Mouse (Mus musculus): ENCODE results near the gene Crtc3.

DNA sequence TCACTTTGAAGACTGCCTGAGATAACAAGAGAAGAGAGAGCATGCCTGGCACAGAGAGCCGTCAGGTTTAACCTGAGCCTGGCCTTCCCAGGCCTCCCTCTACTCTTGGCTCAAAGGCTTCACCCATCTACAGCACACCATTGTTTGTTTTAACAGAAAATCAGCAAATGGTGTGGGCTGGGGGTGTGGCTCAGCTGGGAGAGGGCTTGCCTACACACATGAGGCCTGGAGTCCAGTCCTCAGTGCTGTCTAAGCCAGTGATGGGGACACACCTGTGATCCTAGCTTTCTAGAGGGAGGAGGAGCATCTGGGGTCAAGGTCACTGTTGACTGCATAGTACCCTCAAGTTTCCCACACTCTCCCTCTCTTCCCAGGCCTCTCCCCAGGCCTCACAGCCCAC, 6.0 kb downstream of the Crtc3 start:
- TF ChIP-seq CTCF (IDR thresholded peaks at IDR 0.05; ENCODE audit: insufficient read depth, low read length) (no peak), POLR2A (IDR thresholded peaks at IDR 0.05; ENCODE audit: borderline replicate concordance, extremely low read depth, low read depth, low read length) (no peak)

Data from lung, adult 2 months (tissue).